Mouse (Mus musculus): ENCODE results near the gene Rab4a.

- TF ChIP-seq CTCF (IDR thresholded peaks at IDR 0.05 in 2 of 3, conservative IDR thresholded peaks at IDR 0.05 in 1 of 3; ENCODE audit: control insufficient read depth in 1 of 3, insufficient read depth in 1 of 3, low read depth in 2 of 3, low read length in 3 of 3, poor library complexity in 1 of 3, severe bottlenecking in 1 of 3), result no peak
- no peak for TF ChIP-seq POLR2A (IDR thresholded peaks at IDR 0.05; ENCODE audit: control insufficient read depth in 1 of 2, insufficient read depth in 1 of 2, low read depth in 1 of 2, low read length in 2 of 2, poor library complexity in 1 of 2)
- TF ChIP-seq TBP (IDR thresholded peaks at IDR 0.05; ENCODE audit: low read depth, low read length), result no peak
- no peak for TF ChIP-seq ELF1 (IDR thresholded peaks at IDR 0.05; ENCODE audit: low read depth, low read length)
These were observed 41.8 kb downstream of the Rab4a start for GRCm38 (mm10) chr8:123847546-123847945.
